Mouse (Mus musculus): ENCODE measurements around the gene Ilf3. TPM values are rescaled to one million over a fixed set of nuclear protein-coding genes. Genes with fewer than 3 reads are reported as not detected.
"Not testable (repeated sequence)": the region's sequence is repeated elsewhere in the genome, so short reads cannot be mapped to it uniquely, and the experiment has no call there.

Gene Ilf3
- polyA plus RNA-seq, 1 experiment, result 30.7 TPM

- Histone ChIP-seq H3K36me3 (ENCODE audit: control insufficient read depth, insufficient read depth, low read length) (no peaks in the 10 kb centered on the region), H3K4me1 (ENCODE audit: control insufficient read depth, insufficient read depth, insufficient read length, low read length) (peaks cover 2% of the 10 kb centered on the region; the same call in 1 of the 2 replicates), H3K4me3 (ENCODE audit: low read depth, low read length) (peak overlapping the region; percentile 39), H3K27ac (ENCODE audit: insufficient read depth, low read depth, low read length) (peak overlapping the region; percentile 50), H3K27me3 (ENCODE audit: control insufficient read depth, insufficient read depth, low read length) (no peaks in the 10 kb centered on the region)
- TF ChIP-seq POLR2A (IDR thresholded peaks at IDR 0.05; ENCODE audit: low read depth, low read length) (no peak), CTCF (IDR thresholded peaks at IDR 0.05; ENCODE audit: extremely low read depth, insufficient read length, insufficient replicate concordance, low read depth, low read length) (no peak)
- whole genome bisulfite sequencing, result 76% methylated on average over 19 of the region's 19 CpGs
Measured at GRCm38 (mm10) chr9:21322211-21322916, 45.3 kb upstream of the Ilf3 start.

GRCm38 (mm10) chr9:21322917-21323297 is 44.8 kb upstream of the Ilf3 start:
- not testable (repeated sequence) for H3K27ac ChIP-seq (ENCODE audit: insufficient read depth, low read depth, low read length); H3K4me1 ChIP-seq (ENCODE audit: control insufficient read depth, insufficient read depth, insufficient read length, low read length); H3K4me3 ChIP-seq (ENCODE audit: low read depth, low read length); H3K36me3 ChIP-seq (ENCODE audit: control insufficient read depth, insufficient read depth, low read length); H3K27me3 ChIP-seq (ENCODE audit: control insufficient read depth, insufficient read depth, low read length)
- 72% methylated on average over 8 of the region's 8 CpGs for WGBS

GRCm38 (mm10) chr9:21324269-21324668 is 43.4 kb upstream of the Ilf3 start:
- Histone ChIP-seq H3K4me1 (ENCODE audit: control insufficient read depth, insufficient read depth, insufficient read length, low read length) (peaks cover 2% of the 10 kb centered on the region; the same call in 1 of the 2 replicates), H3K27me3 (ENCODE audit: control insufficient read depth, insufficient read depth, low read length) (no peaks in the 10 kb centered on the region), H3K27ac (ENCODE audit: insufficient read depth, low read depth, low read length) (no peak overlapping the region), H3K36me3 (ENCODE audit: control insufficient read depth, insufficient read depth, low read length) (no peaks in the 10 kb centered on the region), H3K4me3 (ENCODE audit: low read depth, low read length) (no peak overlapping the region)
- TF ChIP-seq CTCF (IDR thresholded peaks at IDR 0.05; ENCODE audit: extremely low read depth, insufficient read length, insufficient replicate concordance, low read depth, low read length), result no peak
- TF ChIP-seq POLR2A (IDR thresholded peaks at IDR 0.05; ENCODE audit: low read depth, low read length), result no peak
- 81% methylated on average over 11 of the region's 11 CpGs for WGBS

GRCm38 (mm10) chr9:21327569-21327968 is 40.1 kb upstream of the Ilf3 start:
- WGBS, result 52% methylated on average over 3 of the region's 3 CpGs
- Histone ChIP-seq H3K36me3 (ENCODE audit: control insufficient read depth, insufficient read depth, low read length) (no peaks in the 10 kb centered on the region), H3K27ac (ENCODE audit: insufficient read depth, low read depth, low read length) (peak overlapping the region; percentile 45; the same call in 1 of the 2 replicates), H3K27me3 (ENCODE audit: control insufficient read depth, insufficient read depth, low read length) (no peaks in the 10 kb centered on the region), H3K4me3 (ENCODE audit: low read depth, low read length) (no peak overlapping the region), H3K4me1 (ENCODE audit: control insufficient read depth, insufficient read depth, insufficient read length, low read length) (no peaks in the 10 kb centered on the region; the same call in 1 of the 2 replicates)
- TF ChIP-seq CTCF (IDR thresholded peaks at IDR 0.05; ENCODE audit: extremely low read depth, insufficient read length, insufficient replicate concordance, low read depth, low read length) (no peak), POLR2A (IDR thresholded peaks at IDR 0.05; ENCODE audit: low read depth, low read length) (no peak)

- no peak overlapping the region for H3K27ac ChIP-seq (ENCODE audit: insufficient read depth, low read depth, low read length)
- H3K4me3 ChIP-seq (ENCODE audit: low read depth, low read length), result no peak overlapping the region
- TF ChIP-seq POLR2A (IDR thresholded peaks at IDR 0.05; ENCODE audit: low read depth, low read length) (no peak), CTCF (IDR thresholded peaks at IDR 0.05; ENCODE audit: extremely low read depth, insufficient read length, insufficient replicate concordance, low read depth, low read length) (no peak)
- H3K4me1 ChIP-seq (ENCODE audit: control insufficient read depth, insufficient read depth, insufficient read length, low read length), result no peaks in the 10 kb centered on the region; the same call in 1 of the 2 replicates
- no peaks in the 10 kb centered on the region for H3K36me3 ChIP-seq (ENCODE audit: control insufficient read depth, insufficient read depth, low read length)
- no peaks in the 10 kb centered on the region for H3K27me3 ChIP-seq (ENCODE audit: control insufficient read depth, insufficient read depth, low read length)
- 67% methylated on average over 3 of the region's 3 CpGs for WGBS
Measured at GRCm38 (mm10) chr9:21328041-21328440, 39.6 kb upstream of the Ilf3 start.

- H3K4me1 ChIP-seq (ENCODE audit: control insufficient read depth, insufficient read depth, insufficient read length, low read length), result no peaks in the 10 kb centered on the region; the same call in 1 of the 2 replicates
- H3K4me3 ChIP-seq (ENCODE audit: low read depth, low read length), result no peak overlapping the region
- H3K36me3 ChIP-seq (ENCODE audit: control insufficient read depth, insufficient read depth, low read length), result no peaks in the 10 kb centered on the region
- no peak overlapping the region for H3K27ac ChIP-seq (ENCODE audit: insufficient read depth, low read depth, low read length)
- 32% methylated on average over 4 of the region's 5 CpGs for WGBS
- H3K27me3 ChIP-seq (ENCODE audit: control insufficient read depth, insufficient read depth, low read length), result no peaks in the 10 kb centered on the region
- no peak for TF ChIP-seq CTCF (IDR thresholded peaks at IDR 0.05; ENCODE audit: extremely low read depth, insufficient read length, insufficient replicate concordance, low read depth, low read length)
- no peak for TF ChIP-seq POLR2A (IDR thresholded peaks at IDR 0.05; ENCODE audit: low read depth, low read length)
Measured at GRCm38 (mm10) chr9:21329041-21329440, 38.6 kb upstream of the Ilf3 start.

GRCm38 (mm10) chr9:21329699-21330289 is 37.9 kb upstream of the Ilf3 start:
- no peaks in the 10 kb centered on the region for H3K27me3 ChIP-seq (ENCODE audit: control insufficient read depth, insufficient read depth, low read length)
- TF ChIP-seq POLR2A (IDR thresholded peaks at IDR 0.05; ENCODE audit: low read depth, low read length), result no peak
- no peak for TF ChIP-seq CTCF (IDR thresholded peaks at IDR 0.05; ENCODE audit: extremely low read depth, insufficient read length, insufficient replicate concordance, low read depth, low read length)
- no peaks in the 10 kb centered on the region; the same call in 1 of the 2 replicates for H3K4me1 ChIP-seq (ENCODE audit: control insufficient read depth, insufficient read depth, insufficient read length, low read length)
- H3K4me3 ChIP-seq (ENCODE audit: low read depth, low read length), result no peak overlapping the region
- no peaks in the 10 kb centered on the region for H3K36me3 ChIP-seq (ENCODE audit: control insufficient read depth, insufficient read depth, low read length)
- no peak overlapping the region; the same call in 1 of the 2 replicates for H3K27ac ChIP-seq (ENCODE audit: insufficient read depth, low read depth, low read length)
- WGBS, result 88% methylated on average over 10 of the region's 10 CpGs
